Mouse (Mus musculus): ENCODE data around the gene Slc12a6. TPM values are rescaled to one million over a fixed set of nuclear protein-coding genes. Genes with fewer than 3 reads are reported as not detected.
A peak's percentile ranks its signal among the peaks of the same experiment; 100 is the strongest.

Slc12a6 gene
- polyA plus RNA-seq, 1 experiment from 2014 or later: 16.5 TPM

DNA sequence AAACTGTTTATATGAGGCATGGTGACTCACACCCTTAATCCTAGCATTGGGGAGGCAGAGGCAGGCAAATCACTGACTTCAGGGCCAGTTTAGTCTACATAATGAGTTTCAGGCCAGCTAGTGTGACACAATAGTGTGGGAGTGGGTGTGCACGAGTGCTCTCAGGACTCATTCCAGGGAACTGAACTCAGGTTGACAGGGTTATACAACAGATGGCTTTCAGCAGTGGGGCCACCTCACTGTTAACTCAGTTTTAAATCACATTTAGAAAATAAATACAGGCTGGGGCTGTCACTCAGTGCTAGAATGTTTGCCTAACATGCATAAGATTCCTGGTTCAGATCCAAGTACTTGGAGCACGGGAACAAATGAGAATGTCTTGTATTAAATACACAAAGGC lies 94.0 kb downstream of the Slc12a6 start:
- ATAC-seq (ENCODE audit: low read depth) (no peak), DNase-seq (ENCODE audit: low spot score) (peak; percentile 52)
- Histone ChIP-seq H3K4me2 (ENCODE audit: low read depth, low read length) (no peak overlapping the region), H3K27me3 (replicated peaks; ENCODE audit: control insufficient read depth, insufficient read depth, low read length) (no peaks in the 10 kb centered on the region), H3K9me3 (ENCODE audit: control insufficient read depth, low read length) (no peaks in the 10 kb centered on the region), H3K27ac (replicated peaks; ENCODE audit: low read depth, low read length) (no peak overlapping the region), H3K4me1 (ENCODE audit: control insufficient read depth, insufficient read depth, low read length) (no peaks in the 10 kb centered on the region), H3K4me3 (ENCODE audit: low read depth, low read length) (no peak overlapping the region), H3K36me3 (ENCODE audit: control insufficient read depth, insufficient read depth, low read length) (peaks cover 88% of the 10 kb centered on the region), H3K9ac (ENCODE audit: low read depth, low read length) (no peak overlapping the region)
- WGBS: 53% methylated on average over 2 of the region's 2 CpGs

DNA sequence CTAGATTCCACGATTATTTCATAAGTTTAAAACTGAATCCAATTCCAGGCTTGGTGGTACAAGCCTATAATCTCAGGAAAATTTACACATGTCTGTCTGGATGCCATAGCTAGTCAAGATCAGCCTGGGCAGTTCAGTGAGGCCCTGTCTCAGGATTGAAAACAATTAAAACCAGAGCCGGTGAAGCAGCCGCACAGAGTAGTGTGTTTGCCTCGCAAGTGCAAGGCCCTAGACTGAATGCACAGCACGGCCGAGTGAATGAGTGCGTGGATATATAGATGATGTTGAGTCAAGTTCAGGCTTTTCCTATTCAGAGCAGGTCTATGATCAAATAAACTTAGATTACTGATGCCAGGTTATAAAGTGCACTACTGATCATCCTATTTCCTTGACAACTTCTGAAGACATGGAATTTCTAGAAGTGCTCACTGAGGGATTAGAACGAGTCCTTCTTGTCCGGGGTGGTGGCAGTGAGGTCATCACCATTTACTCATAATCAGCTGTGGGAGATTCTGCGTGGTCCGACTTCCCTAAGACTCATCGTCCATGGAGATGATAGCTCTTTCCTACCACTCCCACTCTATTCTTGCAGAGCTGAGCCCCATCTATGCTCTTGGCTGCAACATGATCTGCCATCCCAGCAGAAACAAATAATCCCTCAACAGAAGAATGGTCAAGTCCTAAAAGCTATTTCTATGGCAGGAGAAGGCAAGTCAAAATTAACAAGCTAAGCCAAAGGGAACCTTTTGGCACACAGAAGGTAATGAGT lies 94.6 kb downstream of the Slc12a6 start:
- no peak for ATAC-seq (ENCODE audit: low read depth)

GRCm38 (mm10) chr2:112360781-112361169 lies 95.2 kb downstream of the Slc12a6 start:
- no peak overlapping the region for H3K27ac ChIP-seq (replicated peaks; ENCODE audit: low read depth, low read length)
- no peak for DNase-seq (ENCODE audit: low spot score)
- H3K27me3 ChIP-seq (replicated peaks; ENCODE audit: control insufficient read depth, insufficient read depth, low read length): no peaks in the 10 kb centered on the region
- no peak overlapping the region for H3K9ac ChIP-seq (ENCODE audit: low read depth, low read length)
- H3K4me1 ChIP-seq (ENCODE audit: control insufficient read depth, insufficient read depth, low read length): no peaks in the 10 kb centered on the region
- ATAC-seq (ENCODE audit: low read depth): no peak
- no peaks in the 10 kb centered on the region for H3K9me3 ChIP-seq (ENCODE audit: control insufficient read depth, low read length)
- no peak overlapping the region for H3K4me3 ChIP-seq (ENCODE audit: low read depth, low read length)
- H3K4me2 ChIP-seq (ENCODE audit: low read depth, low read length): no peak overlapping the region
- 72% methylated on average over 2 of the region's 2 CpGs for WGBS
- H3K36me3 ChIP-seq (ENCODE audit: control insufficient read depth, insufficient read depth, low read length): peaks cover 87% of the 10 kb centered on the region

More for the DNA sequence above, 94.6 kb downstream of the Slc12a6 start:
- no peak for DNase-seq (ENCODE audit: low spot score)
- H3K27me3 ChIP-seq (replicated peaks; ENCODE audit: control insufficient read depth, insufficient read depth, low read length): no peaks in the 10 kb centered on the region
- no peak overlapping the region for H3K4me2 ChIP-seq (ENCODE audit: low read depth, low read length)
- no peak overlapping the region for H3K27ac ChIP-seq (replicated peaks; ENCODE audit: low read depth, low read length)
- H3K4me1 ChIP-seq (ENCODE audit: control insufficient read depth, insufficient read depth, low read length): no peaks in the 10 kb centered on the region
- 80% methylated on average over 12 of the region's 12 CpGs for WGBS
- no peak overlapping the region for H3K9ac ChIP-seq (ENCODE audit: low read depth, low read length)
- H3K4me3 ChIP-seq (ENCODE audit: low read depth, low read length): no peak overlapping the region
- H3K9me3 ChIP-seq (ENCODE audit: control insufficient read depth, low read length): no peaks in the 10 kb centered on the region
- H3K36me3 ChIP-seq (ENCODE audit: control insufficient read depth, insufficient read depth, low read length): peaks cover 89% of the 10 kb centered on the region

- Histone ChIP-seq H3K4me3 (ENCODE audit: low read depth, low read length) (peak overlapping the region; percentile 88), H3K9me3 (ENCODE audit: control insufficient read depth, low read length) (no peaks in the 10 kb centered on the region), H3K27ac (replicated peaks; ENCODE audit: low read depth, low read length) (no peak overlapping the region), H3K9ac (ENCODE audit: low read depth, low read length) (peak overlapping the region; percentile 82), H3K36me3 (ENCODE audit: control insufficient read depth, insufficient read depth, low read length) (peaks cover 27% of the 10 kb centered on the region), H3K27me3 (replicated peaks; ENCODE audit: control insufficient read depth, insufficient read depth, low read length) (no peaks in the 10 kb centered on the region), H3K4me1 (ENCODE audit: control insufficient read depth, insufficient read depth, low read length) (peaks cover 7% of the 10 kb centered on the region), H3K4me2 (ENCODE audit: low read depth, low read length) (peak overlapping the region; percentile 69)
- 18% methylated on average over 15 of the region's 15 CpGs for WGBS
- ATAC-seq (ENCODE audit: low read depth) (no peak), DNase-seq (ENCODE audit: low spot score) (no peak)
These were observed 101.6 kb downstream of the Slc12a6 start for GRCm38 (mm10) chr2:112367222-112367621.

DNA sequence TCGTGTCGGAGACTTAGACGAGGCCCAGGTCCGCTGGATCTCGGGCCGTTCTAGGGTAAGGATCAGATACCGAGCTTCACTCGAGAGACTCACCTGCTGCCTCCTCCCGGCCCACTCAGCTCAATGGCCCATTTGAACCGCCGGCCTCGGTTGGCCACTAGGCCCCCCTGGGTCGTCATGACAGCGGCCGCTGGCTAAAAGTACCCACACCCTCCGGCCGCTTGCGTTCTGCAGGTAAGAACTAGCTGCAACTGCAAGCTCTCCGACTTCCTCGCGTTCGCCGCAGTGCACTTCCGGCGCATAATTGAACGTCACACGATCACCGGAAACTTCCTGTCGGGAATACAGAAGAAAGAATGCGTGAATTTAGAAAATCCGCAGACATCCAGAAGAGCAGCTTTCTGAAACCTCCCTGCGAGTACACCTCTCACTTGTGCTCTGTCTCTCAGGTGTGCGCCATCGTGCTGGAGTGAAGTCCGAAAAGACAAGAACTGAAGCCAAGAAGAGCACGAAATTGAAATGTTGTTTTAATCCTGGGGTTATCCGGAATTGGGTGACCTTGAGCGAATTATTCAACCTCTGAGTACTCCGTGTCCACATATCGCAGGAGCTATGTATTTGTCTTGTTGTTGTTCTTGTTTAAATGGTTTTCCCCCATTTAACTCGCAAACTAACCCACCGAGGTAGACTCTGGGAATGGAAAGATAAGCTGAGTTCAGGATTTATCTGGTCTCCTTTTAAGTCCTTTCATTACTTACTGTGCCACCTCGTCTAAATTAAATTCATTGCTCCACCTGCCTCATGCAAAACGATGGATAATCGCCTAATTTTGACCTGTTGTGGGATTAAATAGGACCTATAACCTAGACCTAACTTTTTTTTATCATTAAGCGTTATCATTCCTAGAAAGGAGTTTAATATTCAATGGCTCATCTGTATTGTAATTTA lies 102.4 kb downstream of the Slc12a6 start, which contains the start of gene Emc4:
Gene Emc4 (minus strand): TSS at position 302 of the 948 bp plus-strand sequence.
- peaks cover 21% of the 10 kb centered on the region for H3K36me3 ChIP-seq (ENCODE audit: control insufficient read depth, insufficient read depth, low read length)
- no peaks in the 10 kb centered on the region for H3K9me3 ChIP-seq (ENCODE audit: control insufficient read depth, low read length)
- ATAC-seq (ENCODE audit: low read depth) (peak; percentile 92), DNase-seq (ENCODE audit: low spot score) (peak; percentile 94)
- H3K4me1 ChIP-seq (ENCODE audit: control insufficient read depth, insufficient read depth, low read length): peaks cover 7% of the 10 kb centered on the region
- peak within 1 kb of the TSS; percentile 88 for H3K27ac ChIP-seq (replicated peaks; ENCODE audit: low read depth, low read length)
- H3K27me3 ChIP-seq (replicated peaks; ENCODE audit: control insufficient read depth, insufficient read depth, low read length): no peaks in the 10 kb centered on the region
- peak within 1 kb of the TSS; percentile 88 for H3K4me3 ChIP-seq (ENCODE audit: low read depth, low read length)
- peak within 1 kb of the TSS; percentile 82 for H3K9ac ChIP-seq (ENCODE audit: low read depth, low read length)
- 2% methylated on average over 46 of the region's 46 CpGs for WGBS
- H3K4me2 ChIP-seq (ENCODE audit: low read depth, low read length): peak within 1 kb of the TSS; percentile 69

DNA sequence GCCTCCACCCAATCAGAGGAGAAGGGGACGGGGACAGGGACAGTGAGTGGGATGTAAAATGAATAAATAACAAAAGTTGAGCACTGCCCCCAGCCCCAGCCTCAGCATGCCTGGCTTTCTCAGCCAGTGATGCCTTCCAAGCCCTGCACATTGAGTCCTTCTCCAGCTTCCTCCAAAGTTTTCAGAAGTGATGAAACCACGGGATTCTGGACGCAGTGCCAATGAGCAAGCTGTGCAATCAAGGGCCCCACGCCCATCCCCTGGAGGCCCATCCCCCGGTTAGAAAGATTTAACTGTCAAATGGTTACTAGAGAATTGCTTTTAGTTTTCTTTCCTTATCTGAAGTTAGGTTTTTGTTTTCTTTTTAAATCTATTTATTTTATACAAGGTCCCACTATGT lies 104.3 kb downstream of the Slc12a6 start:
- H3K4me2 ChIP-seq (ENCODE audit: low read depth, low read length): no peak overlapping the region
- 63% methylated on average over 5 of the region's 5 CpGs for WGBS
- H3K27ac ChIP-seq (replicated peaks; ENCODE audit: low read depth, low read length): no peak overlapping the region
- peaks cover 7% of the 10 kb centered on the region for H3K4me1 ChIP-seq (ENCODE audit: control insufficient read depth, insufficient read depth, low read length)
- ATAC-seq (ENCODE audit: low read depth) (no peak), DNase-seq (ENCODE audit: low spot score) (no peak)
- H3K9ac ChIP-seq (ENCODE audit: low read depth, low read length): no peak overlapping the region
- no peak overlapping the region for H3K4me3 ChIP-seq (ENCODE audit: low read depth, low read length)
- no peaks in the 10 kb centered on the region for H3K9me3 ChIP-seq (ENCODE audit: control insufficient read depth, low read length)
- H3K27me3 ChIP-seq (replicated peaks; ENCODE audit: control insufficient read depth, insufficient read depth, low read length): no peaks in the 10 kb centered on the region
- 0 out of 2 replicates have a peak, but pooled peaks cover 4% of the 10 kb centered on the region for H3K36me3 ChIP-seq (ENCODE audit: control insufficient read depth, insufficient read depth, low read length)

DNA sequence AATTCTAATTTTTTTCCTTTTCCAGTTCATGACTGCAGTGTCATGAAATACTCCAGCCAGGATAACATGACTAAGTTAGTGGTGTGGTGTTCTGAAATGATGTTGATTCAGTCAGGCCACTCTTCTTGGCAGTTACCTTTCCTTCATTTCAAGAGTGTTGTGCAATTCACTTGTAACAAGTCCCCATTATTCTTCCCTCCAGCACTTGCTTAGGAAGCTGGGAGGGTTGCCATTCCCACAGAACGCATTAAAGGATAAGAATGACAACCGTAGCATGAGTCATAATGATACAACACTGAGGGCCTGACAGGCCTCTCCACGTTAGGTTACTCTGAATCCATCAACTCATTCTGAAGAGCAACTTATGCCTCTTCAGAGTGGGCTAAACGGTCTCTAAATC lies 107.5 kb downstream of the Slc12a6 start:
- Histone ChIP-seq H3K4me1 (ENCODE audit: control insufficient read depth, insufficient read depth, low read length) (no peaks in the 10 kb centered on the region), H3K4me3 (ENCODE audit: low read depth, low read length) (no peak overlapping the region), H3K36me3 (ENCODE audit: control insufficient read depth, insufficient read depth, low read length) (no peaks in the 10 kb centered on the region), H3K9ac (ENCODE audit: low read depth, low read length) (no peak overlapping the region), H3K27me3 (replicated peaks; ENCODE audit: control insufficient read depth, insufficient read depth, low read length) (no peaks in the 10 kb centered on the region), H3K27ac (replicated peaks; ENCODE audit: low read depth, low read length) (no peak overlapping the region), H3K4me2 (ENCODE audit: low read depth, low read length) (no peak overlapping the region), H3K9me3 (ENCODE audit: control insufficient read depth, low read length) (no peaks in the 10 kb centered on the region)
- ATAC-seq (ENCODE audit: low read depth) (no peak), DNase-seq (ENCODE audit: low spot score) (no peak)
- WGBS: 47% methylated on average over 4 of the region's 4 CpGs

DNA sequence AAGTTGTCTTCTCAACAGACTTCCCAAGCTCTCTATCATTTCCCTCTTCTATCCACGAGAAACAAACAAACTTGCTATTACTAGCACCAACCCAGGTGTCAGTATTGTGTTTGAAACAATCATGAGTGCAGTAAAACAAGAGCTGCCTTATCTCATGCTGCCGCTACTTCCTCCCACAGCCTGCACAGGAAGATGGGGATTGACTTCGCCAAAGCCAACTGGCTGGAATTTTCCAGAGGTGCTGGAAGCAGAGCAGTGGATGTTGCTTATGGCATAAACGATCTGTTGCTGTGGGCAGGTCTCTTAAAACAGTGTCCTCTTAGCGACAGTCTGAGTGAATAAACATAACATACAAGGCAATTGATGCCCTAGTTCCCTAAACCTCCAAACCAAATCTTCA lies 109.0 kb downstream of the Slc12a6 start:
- Histone ChIP-seq H3K27me3 (replicated peaks; ENCODE audit: control insufficient read depth, insufficient read depth, low read length) (no peaks in the 10 kb centered on the region), H3K36me3 (ENCODE audit: control insufficient read depth, insufficient read depth, low read length) (no peaks in the 10 kb centered on the region), H3K9me3 (ENCODE audit: control insufficient read depth, low read length) (no peaks in the 10 kb centered on the region), H3K4me2 (ENCODE audit: low read depth, low read length) (no peak overlapping the region), H3K27ac (replicated peaks; ENCODE audit: low read depth, low read length) (no peak overlapping the region), H3K4me3 (ENCODE audit: low read depth, low read length) (no peak overlapping the region), H3K4me1 (ENCODE audit: control insufficient read depth, insufficient read depth, low read length) (no peaks in the 10 kb centered on the region), H3K9ac (ENCODE audit: low read depth, low read length) (no peak overlapping the region)
- no peak for ATAC-seq (ENCODE audit: low read depth)
- 75% methylated on average over 5 of the region's 5 CpGs for WGBS
- DNase-seq (ENCODE audit: low spot score): no peak

Measured in embryonic facial prominence, embryonic 14.5 days (tissue).